Mouse (Mus musculus) liver, adult 2 months (tissue): ENCODE measurements around the gene Impg1.

ENCODE experiments used
- CTCF ChIP-seq: fragments of 200-500 bp; IDR thresholded peaks from 2 replicates; pipeline ENCODE4 v1.5.1; 2011; ENCODE audit warnings: low read depth, low read length, control low read depth
- POLR2A ChIP-seq: fragments of 200-500 bp; IDR thresholded peaks from 2 replicates; pipeline ENCODE4 v1.6.1; 2011; ENCODE audit warnings: low read length, control low read depth; ENCODE audit not compliant: insufficient read depth; ENCODE audit errors: extremely low read depth

DNA sequence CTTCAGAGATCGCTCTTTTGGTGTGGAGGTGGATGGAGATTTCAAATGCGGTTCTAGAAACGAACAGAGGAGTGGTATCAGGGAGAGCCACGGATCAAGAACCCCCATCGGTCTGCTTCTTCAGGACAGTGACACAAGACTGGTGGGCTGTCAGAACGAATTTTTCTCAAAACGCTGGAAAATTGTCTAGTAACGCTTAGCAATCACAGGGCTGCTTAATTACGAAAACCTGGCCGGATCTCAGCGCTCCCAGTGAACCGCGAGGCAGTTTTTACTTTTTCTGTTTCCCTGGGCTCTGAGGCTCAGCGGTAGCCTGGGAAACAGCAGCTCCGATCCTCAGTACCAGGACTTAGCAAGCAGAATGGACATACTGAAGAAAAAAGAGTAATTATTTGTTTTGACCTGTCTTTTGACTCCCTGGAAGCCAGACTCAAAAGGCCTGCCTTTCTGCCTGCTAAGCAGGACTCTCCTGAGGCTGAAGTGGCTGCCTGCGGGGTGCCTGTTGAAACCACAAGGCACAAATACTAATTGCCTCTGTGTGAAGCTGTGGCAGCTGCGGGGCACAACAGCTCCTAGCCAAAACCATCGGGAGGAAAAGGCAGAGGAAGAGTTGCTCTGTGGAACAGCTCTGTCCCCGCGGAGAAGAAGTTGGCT is 113.5 kb downstream of the Impg1 start:
- no peak for TF ChIP-seq CTCF
- no peak for TF ChIP-seq POLR2A
